ENCODE assay signal across 8 mouse cellular contexts in genomic region chr14:22647879-22648611, GRCm38 (mm10).
DNase-seq lines count a peak whose midpoint lies in the region; ATAC-seq and TF ChIP-seq lines count a peak whose summit lies in the region.

No protein-coding gene starts in this region.

- H3K9me3 ChIP-seq in forebrain, embryonic 10.5 days: no peaks in the 10 kb centered on the region
- H3K9me3 ChIP-seq in forebrain, embryonic 12.5 days: no peaks in the 10 kb centered on the region

- TF ChIP-seq CTCF in left cerebral cortex, adult 2 months (IDR thresholded peaks at IDR 0.05): no peak
- no peak for TF ChIP-seq CTCF in cerebellum, adult 2 months (IDR thresholded peaks at IDR 0.05; ENCODE audit: borderline replicate concordance, insufficient read depth, low read depth, low read length)

- no peak overlapping the region for H3K4me3 ChIP-seq in forebrain, embryonic 10.5 days
- H3K4me3 ChIP-seq in forebrain, embryonic 12.5 days (replicated peaks): no peak overlapping the region
- H3K4me3 ChIP-seq in left cerebral cortex, adult 2 months: no peak overlapping the region
- H3K4me3 ChIP-seq in cerebellum, adult 2 months (replicated peaks; ENCODE audit: insufficient read depth, low read depth, low read length): no peak overlapping the region

- peaks cover 32% of the 10 kb centered on the region for H3K27me3 ChIP-seq in forebrain, embryonic 10.5 days (ENCODE audit: poor library complexity, severe bottlenecking)
- peaks cover 23% of the 10 kb centered on the region; the same call in 1 of the 2 replicates for H3K27me3 ChIP-seq in forebrain, embryonic 12.5 days
- no peaks in the 10 kb centered on the region for H3K27me3 ChIP-seq in cerebellum, adult 2 months (ENCODE audit: control insufficient read depth, insufficient read depth, low read length)

- peak overlapping the region; percentile 56 for H3K27ac ChIP-seq in forebrain, embryonic 10.5 days
- no peak overlapping the region for H3K27ac ChIP-seq in forebrain, embryonic 12.5 days
- no peak overlapping the region for H3K27ac ChIP-seq in left cerebral cortex, adult 2 months
- H3K27ac ChIP-seq in cerebellum, adult 2 months (ENCODE audit: insufficient read depth, low read length): no peak overlapping the region

- no peaks in the 10 kb centered on the region for H3K36me3 ChIP-seq in forebrain, embryonic 10.5 days (replicated peaks)
- no peaks in the 10 kb centered on the region for H3K36me3 ChIP-seq in forebrain, embryonic 12.5 days (replicated peaks)

- no peak for DNase-seq in forebrain, embryonic 10.5 days (ENCODE audit: extremely low spot score, low spot score)
- DNase-seq in heart, adult 18-20 months: peak; percentile 29 to 79
- DNase-seq in kidney, adult 9 months: peak; percentile 89
- DNase-seq in lung, postnatal 36 days: peak; percentile 72
- DNase-seq in left cerebral cortex, adult 2 months (ENCODE audit: extremely low spot score in 1 of 2, low spot score in 2 of 2): no peak
- no peak for DNase-seq in cerebellum, adult 11 months
- no peak for DNase-seq in cerebellum, adult 2 months

- TF ChIP-seq POLR2A in cerebellum, adult 2 months (IDR thresholded peaks at IDR 0.05; ENCODE audit: borderline replicate concordance, insufficient read depth, low read length): no peak

- intact Hi-C loops in left cerebral cortex, adult 2 months (cut with DNase I): no loop called here

- WGBS in forebrain, embryonic 10.5 days: 71% methylated on average over 9 of the region's 9 CpGs
- 77% methylated on average over 9 of the region's 9 CpGs for WGBS in forebrain, embryonic 12.5 days
- WGBS in cerebellum, adult 2 months: 71% methylated on average over 9 of the region's 9 CpGs

- no peak overlapping the region for H3K9ac ChIP-seq in forebrain, embryonic 12.5 days

- no peak for ATAC-seq in forebrain, embryonic 12.5 days (ENCODE audit: low FRiP score)

- H3K4me2 ChIP-seq in forebrain, embryonic 12.5 days: no peak overlapping the region

- H3K4me1 ChIP-seq in forebrain, embryonic 10.5 days: peaks cover 47% of the 10 kb centered on the region
- H3K4me1 ChIP-seq in forebrain, embryonic 12.5 days: peaks cover 29% of the 10 kb centered on the region
- no peaks in the 10 kb centered on the region for H3K4me1 ChIP-seq in cerebellum, adult 2 months (ENCODE audit: control insufficient read depth, insufficient read depth, low read length)

Comparison
In these comparisons a context has a peak if more than half of its experiments do, and no peak if none do; other contexts are left out.
1. DNase-seq: peak in heart, adult 18-20 months (2 of 2), kidney, adult 9 months (single experiment) and lung, postnatal 36 days (single experiment); none in forebrain, embryonic 10.5 days (single experiment), left cerebral cortex, adult 2 months (0 of 2), cerebellum, adult 11 months (single experiment) and cerebellum, adult 2 months (0 of 2).